Mouse (Mus musculus) heart, postnatal 0 days (tissue): ENCODE measurements around the gene St6galnac6. TPM values are rescaled to one million over a fixed set of nuclear protein-coding genes. Genes with fewer than 3 reads are reported as not detected.
A peak's percentile ranks its signal among the peaks of the same experiment; 100 is the strongest.

Source experiments
- ATAC-seq: fragments of 200-750 bp; cut with Nextera tagmentation; 2 replicates; pipeline ENCODE4 v1.8.0; 2017; ENCODE audit warnings: low read depth, moderate number of reproducible peaks, moderate library complexity; ENCODE audit not compliant: insufficient read depth
- DNase-seq: peaks from one replicate; pipeline ENCODE4 v3.0.0-alpha.2; 2016; ENCODE audit warnings: low spot score
- H3K27ac ChIP-seq: fragments of 300-500 bp; sonication (generic); 2 replicates; pipeline ENCODE4 v1.5.1; 2014; ENCODE audit warnings: low read depth, mild to moderate bottlenecking
- H3K27me3 ChIP-seq: fragments of 300-500 bp; sonication (generic); 2 replicates; pipeline ENCODE4 v1.6.1; 2014; ENCODE audit warnings: low read length, mixed read lengths; ENCODE audit not compliant: control insufficient read depth, insufficient read depth
- H3K36me3 ChIP-seq: fragments of 300-500 bp; sonication (generic); replicated peaks from 2 replicates; pipeline ENCODE4 v1.6.1; 2014; ENCODE audit warnings: low read length, mixed read lengths; ENCODE audit not compliant: control insufficient read depth, insufficient read depth
- H3K4me1 ChIP-seq: fragments of 300-500 bp; sonication (generic); 2 replicates; pipeline ENCODE4 v1.6.1; 2014; ENCODE audit warnings: antibody characterized with exemption; ENCODE audit not compliant: control insufficient read depth, insufficient read depth
- H3K4me2 ChIP-seq: fragments of 300-500 bp; sonication (generic); 2 replicates; pipeline ENCODE4 v1.6.1; 2014; ENCODE audit warnings: low read depth, mild to moderate bottlenecking, low read length, moderate library complexity
- H3K4me3 ChIP-seq: fragments of 300-500 bp; sonication (generic); 2 replicates; pipeline ENCODE4 v1.5.1; 2014; ENCODE audit warnings: low read depth, low read length
- H3K9ac ChIP-seq: fragments of 300-500 bp; sonication (generic); replicated peaks from 2 replicates; pipeline ENCODE4 v1.6.1; 2014; ENCODE audit warnings: low read depth, low read length, mixed read lengths
- H3K9me3 ChIP-seq: fragments of 300-500 bp; sonication (generic); replicated peaks from 2 replicates; pipeline ENCODE4 v1.6.1; 2016; ENCODE audit warnings: low read length; ENCODE audit not compliant: control insufficient read depth
- CTCF ChIP-seq: IDR thresholded peaks from 2 replicates; pipeline ENCODE4 v1.5.1; 2016; ENCODE audit warnings: antibody characterized with exemption, control low read depth, low read depth
- EP300 ChIP-seq: IDR thresholded peaks from 2 replicates; pipeline ENCODE4 v1.6.1; 2016; ENCODE audit warnings: antibody characterized with exemption, low read depth
- WGBS: fragments of 180-500 bp; shearing (Covaris S2); extraction: QIAGEN DNeasy Blood & Tissue Kit; methylation state at CpG from one replicate; pipeline ENCODE4 v1.1.7; 2014; 5-methylcytosine and 5-hydroxymethylcytosine counted together
- polyA plus RNA-seq: library from polyadenylated mRNA; unstranded; fragments of >200 nt; fragmentation: Nextera tagmentation; extraction: Ambion mirVana; gene quantifications from 2 replicates; pipeline ENCODE4 v1.2.1, GENCODE M21; 2015
- total RNA-seq: library from RNA; depleted of rRNA; stranded (reverse); fragments of >200 nt; gene quantifications from 2 replicates; pipeline ENCODE4 v1.2.3, GENCODE M21; 2014; ENCODE audit warnings: low replicate concordance

St6galnac6 gene
- total and polyA plus RNA-seq, 2 experiments from 2014 or later: 44.3 to 117 TPM

- Histone ChIP-seq H3K36me3 (peaks cover 46% of the 10 kb centered on the region), H3K4me2 (no peak overlapping the region), H3K27ac (no peak overlapping the region), H3K4me3 (no peak overlapping the region), H3K9me3 (no peaks in the 10 kb centered on the region), H3K4me1 (peaks cover 25% of the 10 kb centered on the region), H3K9ac (no peak overlapping the region), H3K27me3 (no peaks in the 10 kb centered on the region)
- WGBS: 75% methylated on average over 6 of the region's 6 CpGs
- DNase-seq (no peak), ATAC-seq (no peak)
- TF ChIP-seq CTCF (no peak), EP300 (no peak)
These were observed 8.3 kb upstream of the St6galnac6 start for GRCm38 (mm10) chr2:32591249-32591648.

DNA sequence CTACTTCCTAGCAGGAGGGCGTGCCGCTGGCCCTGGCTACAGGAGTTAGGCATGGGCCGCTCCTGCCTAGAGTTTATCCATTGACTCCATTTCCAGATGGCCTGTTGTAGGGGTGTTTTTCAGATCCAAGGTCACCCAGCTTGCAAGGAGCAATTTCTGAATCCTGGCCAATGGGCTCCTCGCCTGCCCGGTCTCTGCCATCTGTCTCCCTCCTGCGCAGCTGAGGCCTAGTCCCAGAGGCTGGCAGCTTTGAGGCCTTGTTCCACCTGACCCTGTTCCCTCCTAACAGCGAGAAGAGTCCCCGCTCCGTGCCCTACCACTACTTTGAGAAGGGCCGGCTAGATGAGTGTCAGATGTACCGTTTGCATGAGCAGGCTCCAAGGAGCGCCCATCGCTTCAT is 2.8 kb upstream of the St6galnac6 start:
- no peak overlapping the region for H3K27ac ChIP-seq
- TF ChIP-seq EP300: no peak
- no peak for TF ChIP-seq CTCF
- H3K4me1 ChIP-seq: peaks cover 4% of the 10 kb centered on the region
- no peak overlapping the region for H3K4me3 ChIP-seq
- H3K36me3 ChIP-seq: peaks cover 51% of the 10 kb centered on the region
- DNase-seq: no peak
- H3K4me2 ChIP-seq: no peak overlapping the region
- WGBS: 85% methylated on average over 13 of the region's 13 CpGs
- no peaks in the 10 kb centered on the region for H3K9me3 ChIP-seq
- H3K9ac ChIP-seq: no peak overlapping the region
- no peaks in the 10 kb centered on the region for H3K27me3 ChIP-seq
- no peak for ATAC-seq

GRCm38 (mm10) chr2:32597248-32597647 is 2.3 kb upstream of the St6galnac6 start:
- Histone ChIP-seq H3K36me3 (peaks cover 48% of the 10 kb centered on the region), H3K9me3 (no peaks in the 10 kb centered on the region), H3K4me1 (peaks cover 5% of the 10 kb centered on the region), H3K27me3 (no peaks in the 10 kb centered on the region), H3K4me2 (no peak overlapping the region), H3K9ac (no peak overlapping the region), H3K27ac (no peak overlapping the region), H3K4me3 (no peak overlapping the region)
- no peak for TF ChIP-seq CTCF
- no peak for TF ChIP-seq EP300
- no peak for DNase-seq
- WGBS: 88% methylated on average over 5 of the region's 5 CpGs
- no peak for ATAC-seq

- Histone ChIP-seq H3K27me3 (no peaks in the 10 kb centered on the region), H3K4me2 (no peak overlapping the region), H3K36me3 (peaks cover 48% of the 10 kb centered on the region), H3K9ac (no peak overlapping the region), H3K9me3 (no peaks in the 10 kb centered on the region), H3K4me1 (peaks cover 9% of the 10 kb centered on the region), H3K4me3 (no peak overlapping the region), H3K27ac (no peak overlapping the region)
- TF ChIP-seq CTCF (no peak), EP300 (no peak)
- DNase-seq (no peak), ATAC-seq (no peak)
- 70% methylated on average over 5 of the region's 5 CpGs for WGBS
These were observed 1.8 kb upstream of the St6galnac6 start for GRCm38 (mm10) chr2:32597699-32598098.

GRCm38 (mm10) chr2:32598506-32598905 is 1.0 kb upstream of the St6galnac6 start:
- no peaks in the 10 kb centered on the region for H3K9me3 ChIP-seq
- H3K27ac ChIP-seq: peak overlapping the region; percentile 17; the same call in 1 of the 2 replicates
- 67% methylated on average over 8 of the region's 8 CpGs for WGBS
- H3K4me1 ChIP-seq: peaks cover 9% of the 10 kb centered on the region
- ATAC-seq: no peak
- H3K36me3 ChIP-seq: peaks cover 48% of the 10 kb centered on the region
- TF ChIP-seq CTCF (no peak), EP300 (no peak)
- no peak overlapping the region for H3K4me3 ChIP-seq
- H3K9ac ChIP-seq: no peak overlapping the region
- DNase-seq: no peak
- H3K4me2 ChIP-seq: no peak overlapping the region
- H3K27me3 ChIP-seq: no peaks in the 10 kb centered on the region

DNA sequence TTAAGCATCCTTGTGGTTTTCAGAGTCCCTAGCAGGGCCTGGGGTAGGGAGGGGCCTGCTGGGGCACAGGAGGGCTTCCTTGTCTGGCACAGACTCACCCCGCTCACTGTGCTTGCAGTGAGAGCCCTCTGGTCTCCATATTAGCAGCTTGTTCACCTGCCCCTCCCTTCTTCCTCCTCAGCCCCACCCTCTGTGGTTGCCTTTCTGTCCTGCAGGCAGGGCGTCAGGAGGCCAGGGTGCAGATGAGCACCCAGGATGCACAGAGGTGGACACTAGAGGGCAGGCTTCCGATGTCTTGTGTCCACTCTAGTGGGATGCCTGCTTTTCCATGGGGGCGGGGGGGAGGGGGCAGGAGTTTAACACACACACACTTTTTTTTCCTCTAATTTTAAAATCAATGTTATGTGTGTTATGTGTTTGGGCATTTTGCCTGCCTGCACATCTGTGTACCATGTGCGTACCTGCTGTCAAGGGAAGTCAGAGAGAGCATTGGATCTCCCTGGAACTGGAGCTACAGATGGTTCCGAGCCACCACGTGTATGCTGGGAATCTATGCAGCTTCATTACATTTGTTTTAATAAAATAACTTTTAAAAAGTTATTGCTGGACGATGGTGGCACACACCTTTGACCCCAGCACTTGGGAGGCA is 2.0 kb downstream of the St6galnac6 start:
- 50% methylated on average over 8 of the region's 8 CpGs for WGBS
- H3K36me3 ChIP-seq: peaks cover 19% of the 10 kb centered on the region
- peak; percentile 40; the same call in 1 of the 2 replicates for ATAC-seq
- peaks cover 9% of the 10 kb centered on the region for H3K4me1 ChIP-seq
- H3K4me3 ChIP-seq: no peak overlapping the region
- no peak for DNase-seq
- no peaks in the 10 kb centered on the region for H3K9me3 ChIP-seq
- H3K9ac ChIP-seq: no peak overlapping the region
- no peaks in the 10 kb centered on the region for H3K27me3 ChIP-seq
- H3K4me2 ChIP-seq: no peak overlapping the region
- TF ChIP-seq CTCF (peak; percentile 47), EP300 (no peak)
- no peak overlapping the region for H3K27ac ChIP-seq
